Mouse (Mus musculus): ENCODE measurements around the gene Ephb6.
A peak's percentile ranks its signal among the peaks of the same experiment; 100 is the strongest.

Gene Ephb6

DNA sequence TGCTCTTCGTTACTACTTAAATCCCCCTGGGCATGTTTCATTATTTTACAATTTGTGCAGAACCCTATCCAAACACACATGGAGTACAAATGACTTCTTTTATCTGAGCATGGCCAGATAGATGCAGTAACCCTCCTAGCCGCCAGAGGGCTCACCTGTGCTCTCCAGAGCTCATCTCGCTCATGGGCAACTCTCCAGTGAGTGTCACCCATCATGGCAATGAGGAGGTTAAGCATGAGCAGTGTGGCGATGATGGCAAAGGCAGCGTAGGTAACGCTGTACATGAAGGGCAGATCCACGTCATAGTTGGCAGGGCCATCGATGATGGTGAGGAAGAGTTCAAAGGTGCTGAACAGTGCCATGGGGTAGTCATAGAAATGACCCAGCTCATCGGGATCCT, 17.4 kb downstream of the Ephb6 start:
- peak in 1 of 2 experiments; percentile 46 for DNase-seq (ENCODE audit: low spot score in 2 of 2)

GRCm38 (mm10) chr6:41628180-41628579, 22.9 kb downstream of the Ephb6 start:
- no peak for DNase-seq (ENCODE audit: low spot score in 2 of 2)

GRCm38 (mm10) chr6:41630791-41631190, 25.5 kb downstream of the Ephb6 start:
- no peak for DNase-seq (ENCODE audit: low spot score in 2 of 2)

- DNase-seq (ENCODE audit: low spot score in 2 of 2): no peak
Measured at GRCm38 (mm10) chr6:41631549-41631948, 26.3 kb downstream of the Ephb6 start.

GRCm38 (mm10) chr6:41635211-41635610, 29.9 kb downstream of the Ephb6 start:
- no peak for DNase-seq (ENCODE audit: low spot score in 2 of 2)

- no peak for DNase-seq (ENCODE audit: low spot score in 2 of 2)
Measured at GRCm38 (mm10) chr6:41636178-41636577, 30.9 kb downstream of the Ephb6 start, which contains the start of gene Trpv6. Trpv6 (minus strand) TSS chr6:41636405.

GRCm38 (mm10) chr6:41637393-41637792, 32.1 kb downstream of the Ephb6 start:
- no peak for DNase-seq (ENCODE audit: low spot score in 2 of 2)

DNA sequence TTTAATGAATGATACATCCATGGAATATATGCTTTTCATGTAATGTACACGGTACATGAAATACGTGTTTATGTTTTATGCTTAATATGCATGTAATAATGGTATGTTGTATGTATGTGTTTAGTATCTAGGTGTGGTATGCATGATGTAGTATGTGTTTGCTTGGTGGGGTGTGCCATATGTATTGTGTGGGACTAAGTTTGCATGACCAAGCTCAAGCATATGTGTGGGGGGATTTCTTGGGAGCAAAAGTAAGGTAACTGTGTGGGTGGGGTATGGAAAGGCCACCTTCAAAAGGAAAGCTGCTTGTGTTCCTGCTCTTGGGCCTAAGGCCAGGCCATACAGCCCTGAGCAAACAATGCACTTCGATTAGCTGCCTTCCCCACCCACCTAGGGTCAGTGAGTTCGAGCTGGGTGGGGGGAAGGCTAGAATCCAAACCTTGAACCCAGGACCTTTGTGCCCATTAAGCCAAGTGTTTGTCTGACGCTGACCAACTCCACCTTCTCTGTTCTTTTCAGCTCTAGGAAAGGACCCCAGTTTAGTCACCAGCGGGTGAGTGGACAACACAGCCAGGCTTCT, 32.7 kb downstream of the Ephb6 start:
- no peak for DNase-seq (ENCODE audit: low spot score in 2 of 2)

GRCm38 (mm10) chr6:41640449-41640848, 35.2 kb downstream of the Ephb6 start:
- no peak for DNase-seq (ENCODE audit: low spot score in 2 of 2)

GRCm38 (mm10) chr6:41641173-41641866, 36.0 kb downstream of the Ephb6 start:
- DNase-seq (ENCODE audit: low spot score in 2 of 2): no peak

- no peak for DNase-seq (ENCODE audit: low spot score in 2 of 2)
Measured at GRCm38 (mm10) chr6:41642765-41643164, 37.5 kb downstream of the Ephb6 start.

DNA sequence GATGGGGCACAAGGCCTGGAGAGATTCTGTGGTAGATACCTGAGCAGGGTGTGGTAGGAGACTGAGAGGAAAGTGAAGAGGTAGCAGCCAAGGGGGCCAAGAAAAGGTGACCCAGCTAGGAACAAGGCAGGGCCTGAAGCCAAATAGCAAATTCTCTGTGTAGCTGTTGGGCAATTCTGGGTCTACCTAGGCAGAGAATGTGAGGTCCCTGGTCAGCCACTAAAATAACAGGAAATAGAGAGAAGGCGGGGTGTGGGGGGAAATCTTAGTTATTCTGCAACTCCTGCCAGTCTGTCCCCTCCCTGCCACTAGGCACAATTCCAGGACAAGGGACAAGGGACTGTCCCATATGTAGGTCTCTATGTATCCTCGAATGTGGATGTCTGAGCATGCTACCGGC, 37.9 kb downstream of the Ephb6 start:
- DNase-seq (ENCODE audit: low spot score in 2 of 2): no peak

GRCm38 (mm10) chr6:41646220-41646619, 40.9 kb downstream of the Ephb6 start:
- DNase-seq (ENCODE audit: low spot score in 2 of 2): no peak

DNA sequence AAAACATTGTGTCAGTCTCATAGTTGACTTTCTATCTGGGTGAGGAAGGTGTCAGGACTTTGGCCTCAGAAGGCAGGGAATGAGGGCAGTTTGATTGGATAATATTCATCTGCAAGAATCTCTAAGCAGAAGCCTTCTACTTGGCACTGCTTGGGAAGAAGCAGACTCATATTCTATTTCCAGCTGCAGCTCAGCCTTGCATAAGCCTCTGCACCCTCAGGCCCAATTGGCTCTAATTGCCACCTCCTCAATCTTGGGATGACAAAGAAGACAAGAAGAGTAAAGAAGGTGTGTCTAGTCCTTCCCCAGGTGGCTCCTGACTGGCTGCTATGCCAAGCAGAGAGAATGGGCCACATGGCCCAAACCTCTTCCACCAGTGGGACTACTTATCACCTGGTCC, 41.4 kb downstream of the Ephb6 start:
- DNase-seq (ENCODE audit: low spot score in 2 of 2): no peak

DNA sequence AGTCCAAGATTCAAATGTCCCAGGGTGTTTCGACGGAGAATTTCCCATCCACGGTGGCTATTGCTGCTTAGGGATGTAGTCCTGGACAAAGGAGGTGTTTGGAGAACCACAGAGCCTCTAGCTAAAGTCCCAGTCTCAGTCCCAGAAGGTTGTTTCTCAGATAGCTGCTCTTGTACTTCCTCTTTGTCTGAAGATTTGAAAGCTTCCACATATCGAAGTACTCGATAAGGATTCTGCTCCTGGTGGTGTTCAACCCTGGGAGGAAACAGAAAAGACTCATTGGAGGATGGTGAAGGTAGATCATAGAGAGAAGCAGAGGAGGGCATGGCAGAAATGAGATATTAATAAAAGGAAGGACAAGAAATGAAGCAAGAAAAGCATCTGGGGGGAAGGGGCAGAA, 47.9 kb downstream of the Ephb6 start:
- DNase-seq (ENCODE audit: low spot score in 2 of 2): no peak

DNA sequence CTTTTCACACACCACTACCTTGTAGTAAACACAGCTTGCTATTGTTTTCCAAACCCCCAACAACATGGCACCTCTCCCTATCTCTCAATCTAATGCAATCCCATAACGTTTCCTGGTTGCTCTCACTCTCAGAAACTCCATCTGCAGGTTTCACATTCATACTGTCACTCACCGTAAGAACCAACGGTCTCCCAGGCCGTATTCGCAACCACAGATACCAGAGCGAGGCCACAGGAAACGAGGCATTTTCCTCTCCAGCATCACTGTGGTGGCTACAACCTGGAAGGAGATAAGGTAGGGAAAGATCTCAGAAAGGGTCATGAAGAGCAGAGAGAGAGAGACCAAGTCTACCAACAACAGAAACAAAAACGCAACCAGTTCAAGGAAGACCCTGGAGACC, 49.4 kb downstream of the Ephb6 start:
- no peak for DNase-seq (ENCODE audit: low spot score in 2 of 2)

GRCm38 (mm10) chr6:41658487-41658886, 53.2 kb downstream of the Ephb6 start:
- no peak for DNase-seq (ENCODE audit: low spot score in 2 of 2)

DNA sequence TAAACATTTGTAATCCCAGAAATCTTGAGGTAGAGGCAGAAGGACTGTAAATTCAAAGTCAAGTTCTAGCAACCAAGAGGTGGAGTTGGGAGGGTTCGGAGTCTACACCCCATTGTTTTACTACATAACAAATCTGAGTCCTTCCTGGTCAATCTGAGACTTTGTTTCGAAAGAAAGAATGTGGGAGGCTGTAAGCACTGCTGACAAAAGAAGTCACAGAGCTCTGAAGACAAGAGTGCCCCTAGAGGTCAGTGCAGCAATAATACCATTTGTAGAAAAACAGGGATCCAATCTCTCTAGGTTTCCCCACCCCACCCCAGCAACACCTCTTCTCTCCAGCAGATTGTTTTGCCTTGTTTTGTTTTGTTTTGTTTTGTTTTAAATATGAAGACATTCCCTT, 57.0 kb downstream of the Ephb6 start:
- no peak for DNase-seq (ENCODE audit: low spot score in 2 of 2)
